Mouse (Mus musculus): ENCODE results near the gene Hist1h1t. TPM values are rescaled to one million over a fixed set of nuclear protein-coding genes. Genes with fewer than 3 reads are reported as not detected.

Hist1h1t gene
- not detected in 2 replicates for polyA plus RNA-seq (2012; rRNA removed)

DNA sequence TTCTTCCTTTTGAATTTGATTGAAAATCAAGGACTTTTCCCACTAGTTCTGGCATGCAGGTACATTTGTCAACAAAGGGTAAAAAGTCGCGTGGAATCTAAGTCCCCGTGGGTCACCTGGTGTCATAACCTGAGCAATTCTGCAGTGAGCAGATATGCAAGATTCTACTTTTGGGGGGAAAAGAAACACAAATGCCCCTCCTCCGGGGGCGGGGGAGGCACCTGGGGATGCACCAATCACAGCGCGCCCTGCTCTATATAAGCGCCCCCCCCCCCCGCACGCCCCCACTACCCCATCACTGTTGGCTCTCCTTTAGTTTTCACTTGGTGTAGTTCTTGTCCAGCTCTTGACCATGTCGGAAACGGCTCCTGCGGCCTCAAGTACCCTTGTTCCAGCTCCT is at the start of gene Hist1h1t:
TSS of gene Hist1h1t (plus strand) at position 301 of the 400 bp plus-strand sequence.

DNA sequence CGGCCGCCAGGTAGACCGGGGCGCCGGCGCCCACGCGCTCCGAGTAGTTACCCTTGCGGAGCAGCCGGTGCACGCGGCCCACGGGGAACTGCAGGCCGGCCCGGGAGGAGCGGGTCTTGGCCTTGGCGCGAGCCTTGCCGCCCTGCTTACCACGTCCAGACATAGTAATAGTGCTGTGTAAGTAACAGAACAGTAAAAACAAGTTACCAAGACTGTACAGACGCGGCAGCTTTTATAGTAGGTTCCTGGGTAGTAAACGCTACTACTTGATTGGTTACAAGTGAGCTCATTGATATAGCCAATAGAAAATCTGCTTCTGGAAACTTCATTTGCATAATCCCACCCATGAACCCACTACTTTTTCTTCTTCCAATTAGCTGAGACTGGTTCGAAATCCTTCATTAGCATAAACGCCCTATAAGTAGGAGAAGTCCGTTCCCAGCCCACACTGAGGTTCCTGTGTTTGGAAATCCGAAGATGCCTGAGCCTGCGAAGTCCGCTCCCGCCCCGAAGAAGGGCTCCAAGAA is 11.8 kb upstream of the Hist1h1t start, which contains the start of the genes Hist1h2ac and Hist1h2bc:
TSS of gene Hist1h2ac (minus strand) at position 194 of the 527 bp plus-strand sequence.
TSS of gene Hist1h2bc (plus strand) at position 445 of the 527 bp plus-strand sequence.

DNA sequence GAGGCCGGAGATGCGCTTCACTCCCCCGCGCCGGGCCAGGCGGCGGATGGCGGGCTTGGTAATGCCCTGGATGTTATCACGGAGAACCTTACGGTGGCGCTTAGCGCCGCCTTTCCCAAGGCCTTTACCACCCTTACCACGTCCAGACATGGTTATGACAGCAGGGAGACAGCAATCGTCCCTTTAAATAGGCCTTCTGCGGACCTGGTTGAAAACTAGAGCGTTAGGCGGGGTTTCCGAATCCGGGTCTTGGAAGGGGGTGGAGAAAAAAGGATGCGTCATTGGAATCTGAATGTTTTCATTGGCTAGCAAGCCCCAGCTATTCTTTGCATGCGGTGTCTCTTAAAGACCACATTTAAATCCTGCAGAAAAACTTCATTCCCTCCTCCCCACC is 2.7 kb downstream of the Hist1h1t start, which contains the start of gene Hist1h4c:
TSS of gene Hist1h4c (minus strand) at position 155 of the 394 bp plus-strand sequence.

DNA sequence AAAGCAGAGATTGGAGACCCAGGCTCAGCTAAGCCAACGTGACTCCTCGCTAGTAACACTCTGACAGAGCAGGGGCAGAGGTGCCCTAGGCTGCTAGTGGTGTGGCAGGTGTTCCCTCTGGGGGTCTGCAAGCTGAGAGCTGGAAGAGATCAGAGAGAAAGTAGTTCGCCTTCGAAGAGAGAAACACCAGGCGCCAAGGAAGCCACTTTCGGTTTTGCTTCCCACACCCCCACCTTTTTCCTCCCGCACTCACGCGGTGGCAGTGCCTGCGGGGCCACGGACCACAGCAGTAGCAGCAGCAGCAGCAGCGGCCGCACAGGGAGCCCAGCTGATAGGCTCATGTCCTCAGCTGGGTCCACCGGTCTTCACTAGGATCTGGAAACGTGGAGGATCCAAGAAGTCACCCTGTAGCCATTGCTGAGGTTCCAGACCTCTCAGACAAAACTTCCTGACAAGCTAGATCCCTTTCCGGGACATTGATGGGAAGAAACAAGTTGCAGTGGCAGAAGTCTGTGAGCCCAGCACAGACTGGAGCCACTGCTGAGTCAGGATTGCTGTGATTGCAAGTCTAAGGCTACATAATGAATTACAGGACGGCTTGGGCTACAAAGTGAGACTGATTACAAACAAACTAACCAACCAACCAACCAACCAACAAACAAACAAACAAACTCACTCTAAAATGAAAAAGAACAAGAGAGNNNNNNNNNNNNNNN is 14.9 kb downstream of the Hist1h1t start, which contains the start of gene Hfe:
TSS of gene Hfe (minus strand) at position 481 of the 716 bp plus-strand sequence.

DNA sequence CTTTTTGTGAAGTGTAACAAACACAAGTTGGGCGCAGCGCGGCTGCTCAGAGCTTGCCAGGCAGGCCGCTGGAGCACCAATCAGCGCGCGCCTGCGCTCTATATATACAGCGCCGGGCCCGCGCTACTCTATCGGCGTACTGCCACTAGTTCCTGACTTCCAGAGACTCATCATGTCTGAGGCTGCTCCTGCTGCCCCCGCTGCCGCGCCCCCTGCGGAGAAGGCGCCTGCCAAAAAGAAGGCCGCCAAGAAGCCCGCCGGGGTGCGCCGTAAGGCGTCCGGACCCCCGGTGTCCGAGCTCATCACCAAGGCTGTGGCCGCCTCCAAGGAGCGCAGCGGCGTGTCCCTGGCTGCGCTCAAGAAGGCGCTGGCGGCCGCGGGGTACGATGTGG is 43.1 kb downstream of the Hist1h1t start, which contains the start of gene Hist1h1c:
TSS of gene Hist1h1c (plus strand) at position 132 of the 392 bp plus-strand sequence.

DNA sequence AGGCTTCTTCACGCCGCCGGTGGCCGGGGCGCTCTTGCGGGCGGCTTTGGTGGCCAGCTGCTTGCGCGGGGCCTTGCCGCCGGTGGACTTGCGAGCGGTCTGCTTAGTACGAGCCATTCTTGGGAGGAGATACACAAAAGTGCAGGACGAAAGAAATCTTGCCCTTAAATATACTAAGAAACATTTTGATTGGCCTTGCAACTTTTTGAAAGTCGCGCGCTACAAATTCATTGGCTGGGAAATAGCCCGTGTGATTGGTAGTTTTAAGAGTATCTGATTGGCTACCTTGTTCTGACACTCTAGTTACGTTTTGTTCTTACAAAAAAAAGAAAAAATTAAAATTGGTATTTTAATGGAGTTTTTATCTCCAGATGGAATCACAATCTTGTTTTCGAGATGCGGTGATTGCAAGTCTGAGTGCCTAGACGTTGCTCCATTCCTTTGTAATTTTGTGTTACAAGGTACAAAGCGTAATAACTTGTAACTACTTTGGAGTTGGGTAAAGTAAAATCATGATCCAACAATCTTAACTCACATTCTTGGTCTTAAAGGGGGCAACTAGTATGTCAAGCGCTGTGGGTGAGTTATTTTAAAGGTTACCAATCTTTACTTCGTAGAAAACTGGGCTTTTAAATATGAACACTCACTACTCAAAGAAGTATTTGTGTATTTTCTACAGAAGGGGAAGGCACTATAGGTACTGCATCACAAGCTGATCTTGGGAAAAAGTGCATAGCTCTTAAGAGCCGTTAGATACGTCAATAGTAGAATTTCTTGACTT is 50.0 kb downstream of the Hist1h1t start, which contains the start of gene Hist1h3c:
TSS of gene Hist1h3c (minus strand) at position 222 of the 781 bp plus-strand sequence.

Other genes with a start within 250 kb of the Hist1h1t start
- gene Btn1a1, start 229.9 kb upstream of the Hist1h1t start, polyA plus RNA-seq (2012; rRNA removed) = 1.8 and 2.3 TPM in 2 replicates
- gene Btn2a2, start 207.0 kb upstream of the Hist1h1t start, polyA plus RNA-seq (2012; rRNA removed) = not detected in 2 replicates
- 42.2 and 63.4 TPM in 2 replicates for gene Hist1h4h, start 164.8 kb upstream of the Hist1h1t start, polyA plus RNA-seq (2012; rRNA removed)
- gene Hist1h2af, start 161.9 kb upstream of the Hist1h1t start, polyA plus RNA-seq (2012; rRNA removed) = 245 and 289 TPM in 2 replicates
- gene Hist1h3g, start 160.4 kb upstream of the Hist1h1t start, polyA plus RNA-seq (2012; rRNA removed) = 23.2 and 33.2 TPM in 2 replicates
- gene Hist1h2bh, start 152.4 kb upstream of the Hist1h1t start, polyA plus RNA-seq (2012; rRNA removed) = 4.9 and 5.3 TPM in 2 replicates
- 5.0 and 6.7 TPM in 2 replicates for gene Hist1h3f, start 151.8 kb upstream of the Hist1h1t start, polyA plus RNA-seq (2012; rRNA removed)
- gene Hist1h4f, start 144.2 kb upstream of the Hist1h1t start, polyA plus RNA-seq (2012; rRNA removed) = 13.1 and 22.8 TPM in 2 replicates
- gene Hist1h1d, start 142.6 kb upstream of the Hist1h1t start, polyA plus RNA-seq (2012; rRNA removed) = 0.45 and 0.47 TPM in 2 replicates
- gene Hist1h3e, start 133.4 kb upstream of the Hist1h1t start, polyA plus RNA-seq (2012; rRNA removed) = 32.1 and 36.8 TPM in 2 replicates
- gene Hist1h2ae, start 124.6 kb upstream of the Hist1h1t start, polyA plus RNA-seq (2012; rRNA removed) = 15.1 and 16.2 TPM in 2 replicates
- 49.0 and 58.2 TPM in 2 replicates for gene Hist1h2bg, start 124.4 kb upstream of the Hist1h1t start, polyA plus RNA-seq (2012; rRNA removed)
- gene Hist1h2bf, start 121.6 kb upstream of the Hist1h1t start, polyA plus RNA-seq (2012; rRNA removed) = 11.4 and 19.0 TPM in 2 replicates
- 6.9 and 11.5 TPM in 2 replicates for gene Hist1h2ad, start 121.4 kb upstream of the Hist1h1t start, polyA plus RNA-seq (2012; rRNA removed)
- 13.8 and 18.8 TPM in 2 replicates for gene Hist1h3d, start 120.1 kb upstream of the Hist1h1t start, polyA plus RNA-seq (2012; rRNA removed)
- 12.3 and 14.7 TPM in 2 replicates for gene Hist1h4d, start 114.2 kb upstream of the Hist1h1t start, polyA plus RNA-seq (2012; rRNA removed)
- 3.1 and 3.3 TPM in 2 replicates for gene Hist1h2be, start 74.7 kb upstream of the Hist1h1t start, polyA plus RNA-seq (2012; rRNA removed)
- gene Hist1h1e, start 73.3 kb upstream of the Hist1h1t start, polyA plus RNA-seq (2012; rRNA removed) = 3.2 and 3.9 TPM in 2 replicates
- gene Hist1h2ac, start 11.9 kb upstream of the Hist1h1t start, polyA plus RNA-seq (2012; rRNA removed) = 2.4 and 3.8 TPM in 2 replicates
- gene Hist1h2bc, start 11.6 kb upstream of the Hist1h1t start, polyA plus RNA-seq (2012; rRNA removed) = 410 and 605 TPM in 2 replicates
- gene Hist1h4c, start 2.6 kb downstream of the Hist1h1t start, polyA plus RNA-seq (2012; rRNA removed) = 20.7 and 21.2 TPM in 2 replicates
- gene Hfe, start 15.0 kb downstream of the Hist1h1t start, polyA plus RNA-seq (2012; rRNA removed) = 9.4 and 10.3 TPM in 2 replicates
- 204 and 212 TPM in 2 replicates for gene Hist1h1c, start 43.0 kb downstream of the Hist1h1t start, polyA plus RNA-seq (2012; rRNA removed)
- 23.6 and 30.3 TPM in 2 replicates for gene Hist1h3c, start 49.8 kb downstream of the Hist1h1t start, polyA plus RNA-seq (2012; rRNA removed)
- 12.8 and 18.4 TPM in 2 replicates for gene Hist1h2bb, start 50.9 kb downstream of the Hist1h1t start, polyA plus RNA-seq (2012; rRNA removed)
- gene Hist1h2ab, start 55.3 kb downstream of the Hist1h1t start, polyA plus RNA-seq (2012; rRNA removed) = 23.5 and 25.9 TPM in 2 replicates
- 26.4 and 32.0 TPM in 2 replicates for gene Hist1h3b, start 56.5 kb downstream of the Hist1h1t start, polyA plus RNA-seq (2012; rRNA removed)
- gene Hist1h4b, start 61.2 kb downstream of the Hist1h1t start, polyA plus RNA-seq (2012; rRNA removed) = 20.0 and 20.8 TPM in 2 replicates
- 15.5 and 15.9 TPM in 2 replicates for gene Hist1h4a, start 65.4 kb downstream of the Hist1h1t start, polyA plus RNA-seq (2012; rRNA removed)
- 23.6 and 24.8 TPM in 2 replicates for gene Hist1h3a, start 66.6 kb downstream of the Hist1h1t start, polyA plus RNA-seq (2012; rRNA removed)
- gene Hist1h1a, start 67.9 kb downstream of the Hist1h1t start, polyA plus RNA-seq (2012; rRNA removed) = 1.1 and 1.4 TPM in 2 replicates
- 0.12 and 0.14 TPM in 2 replicates for gene Trim38, start 74.1 kb downstream of the Hist1h1t start, polyA plus RNA-seq (2012; rRNA removed)
- 0.36 and 0.59 TPM in 2 replicates for gene Slc17a2, start 111.2 kb downstream of the Hist1h1t start, polyA plus RNA-seq (2012; rRNA removed)
- not detected in 2 replicates for gene Slc17a3, start 143.6 kb downstream of the Hist1h1t start, polyA plus RNA-seq (2012; rRNA removed)
- gene Slc17a1, start 171.9 kb downstream of the Hist1h1t start, polyA plus RNA-seq (2012; rRNA removed) = not detected in 2 replicates
- gene Slc17a4, start 219.2 kb downstream of the Hist1h1t start, polyA plus RNA-seq (2012; rRNA removed) = 16.1 and 27.1 TPM in 2 replicates
- gene Hist1h2ba, start 238.3 kb downstream of the Hist1h1t start, polyA plus RNA-seq (2012; rRNA removed) = not detected in 2 replicates
- not detected in 2 replicates for gene Hist1h2aa, start 238.6 kb downstream of the Hist1h1t start, polyA plus RNA-seq (2012; rRNA removed)

Measured in colon, adult 2 months (tissue).